Mouse (Mus musculus) CD4-positive naive resting alpha-beta T cell, adult 57 days (primary cell): ENCODE measurements around the gene Olfr1484. TPM values are rescaled to one million over a fixed set of nuclear protein-coding genes. Genes with fewer than 3 reads are reported as not detected.

ENCODE experiments used
- total RNA-seq: library from RNA; stranded (reverse); gene quantifications from one replicate; pipeline ENCODE4 v1.2.4, GENCODE M21; 2023

Gene Olfr1484
- not detected for total RNA-seq

GRCm38 (mm10) chr19:13583211-13583610 is at the start of gene Olfr1484:
Gene Olfr1484 (plus strand): TSS chr19:13583511.

GRCm38 (mm10) chr19:13617075-13617474 is 33.8 kb downstream of the Olfr1484 start, which contains the start of gene Olfr1487:
Gene Olfr1487 (plus strand): TSS chr19:13617375.

GRCm38 (mm10) chr19:13631321-13631720 is 48.0 kb downstream of the Olfr1484 start, which contains the start of gene Olfr1489:
Gene Olfr1489 (plus strand): TSS chr19:13631621.

Other genes with a start within 250 kb of the Olfr1484 start
- gene Olfr1466, start 244.6 kb upstream of the Olfr1484 start, total RNA-seq: not detected
- gene Olfr1467, start 221.3 kb upstream of the Olfr1484 start, total RNA-seq: not detected
- not detected for gene Olfr1469, start 175.7 kb upstream of the Olfr1484 start, total RNA-seq
- gene Olfr1471, start 140.1 kb upstream of the Olfr1484 start, total RNA-seq: not detected
- not detected for gene Olfr1472, start 127.4 kb upstream of the Olfr1484 start, total RNA-seq
- not detected for gene Olfr1474, start 113.9 kb upstream of the Olfr1484 start, total RNA-seq
- not detected for gene Olfr1475, start 103.3 kb upstream of the Olfr1484 start, total RNA-seq
- not detected for gene Olfr1477, start 83.0 kb upstream of the Olfr1484 start, total RNA-seq
- not detected for gene Olfr1480, start 55.6 kb upstream of the Olfr1484 start, total RNA-seq
- gene Olfr1487, start 33.9 kb downstream of the Olfr1484 start, total RNA-seq: not detected
- not detected for gene Olfr1489, start 48.1 kb downstream of the Olfr1484 start, total RNA-seq
- not detected for gene Olfr1490, start 67.6 kb downstream of the Olfr1484 start, total RNA-seq
- not detected for gene Olfr1491, start 113.8 kb downstream of the Olfr1484 start, total RNA-seq
- gene Olfr1493-ps1, start 139.8 kb downstream of the Olfr1484 start, total RNA-seq: not detected
- not detected for gene Olfr1494, start 156.2 kb downstream of the Olfr1484 start, total RNA-seq
- gene Olfr1495, start 181.1 kb downstream of the Olfr1484 start, total RNA-seq: not detected
- gene Olfr1496, start 194.4 kb downstream of the Olfr1484 start, total RNA-seq: not detected
- gene Olfr1497, start 214.7 kb downstream of the Olfr1484 start, total RNA-seq: not detected
- gene Olfr1499, start 235.9 kb downstream of the Olfr1484 start, total RNA-seq: not detected
- not detected for gene Olfr1500, start 247.0 kb downstream of the Olfr1484 start, total RNA-seq